Mouse (Mus musculus): Measurements from ENCODE around the gene Dgki. TPM values are rescaled to one million over a fixed set of nuclear protein-coding genes. Genes with fewer than 3 reads are reported as not detected.

The Dgki gene
- polyA plus RNA-seq, 1 experiment from 2014 or later, result 0.63 TPM

GRCm38 (mm10) chr6:37003235-37003634 lies 296.7 kb downstream of the Dgki start:
- H3K27ac ChIP-seq (replicated peaks), result no peak overlapping the region
- no peaks in the 10 kb centered on the region for H3K36me3 ChIP-seq
- no peak for DNase-seq (ENCODE audit: low spot score)
- no peaks in the 10 kb centered on the region for H3K27me3 ChIP-seq (ENCODE audit: low read depth, poor library complexity, severe bottlenecking)
- peaks cover 5% of the 10 kb centered on the region for H3K4me1 ChIP-seq
- no peaks in the 10 kb centered on the region for H3K9me3 ChIP-seq (replicated peaks)
- no peak overlapping the region for H3K4me3 ChIP-seq
- 85% methylated on average over 5 of the region's 5 CpGs for WGBS

GRCm38 (mm10) chr6:36998942-36999341 lies 301.0 kb downstream of the Dgki start:
- no peak overlapping the region for H3K27ac ChIP-seq (replicated peaks)
- WGBS, result 93% methylated on average over 10 of the region's 10 CpGs

GRCm38 (mm10) chr6:36994329-36994728 lies 305.7 kb downstream of the Dgki start:
- no peaks in the 10 kb centered on the region for H3K27me3 ChIP-seq (ENCODE audit: low read depth, poor library complexity, severe bottlenecking)
- no peak for DNase-seq (ENCODE audit: low spot score)
- H3K27ac ChIP-seq (replicated peaks), result no peak overlapping the region
- no peaks in the 10 kb centered on the region for H3K9me3 ChIP-seq (replicated peaks)
- H3K4me3 ChIP-seq, result no peak overlapping the region
- no peaks in the 10 kb centered on the region for H3K36me3 ChIP-seq
- WGBS, result 97% methylated on average over 5 of the region's 5 CpGs
- no peaks in the 10 kb centered on the region for H3K4me1 ChIP-seq

More at GRCm38 (mm10) chr6:36998942-36999341, 301.0 kb downstream of the Dgki start:
- no peaks in the 10 kb centered on the region for H3K4me1 ChIP-seq
- H3K9me3 ChIP-seq (replicated peaks), result no peaks in the 10 kb centered on the region
- DNase-seq (ENCODE audit: low spot score), result no peak
- no peaks in the 10 kb centered on the region for H3K36me3 ChIP-seq
- H3K27me3 ChIP-seq (ENCODE audit: low read depth, poor library complexity, severe bottlenecking), result no peaks in the 10 kb centered on the region
- no peak overlapping the region for H3K4me3 ChIP-seq

- WGBS, result 76% methylated on average over 3 of the region's 3 CpGs
- H3K9me3 ChIP-seq (replicated peaks), result no peaks in the 10 kb centered on the region
- no peak overlapping the region for H3K4me3 ChIP-seq
- H3K27me3 ChIP-seq (ENCODE audit: low read depth, poor library complexity, severe bottlenecking), result no peaks in the 10 kb centered on the region
- no peak for DNase-seq (ENCODE audit: low spot score)
- H3K4me1 ChIP-seq, result no peaks in the 10 kb centered on the region
- no peaks in the 10 kb centered on the region for H3K36me3 ChIP-seq
- H3K27ac ChIP-seq (replicated peaks), result no peak overlapping the region
These were observed 309.8 kb downstream of the Dgki start for GRCm38 (mm10) chr6:36990186-36990585.

- WGBS, result 95% methylated on average over 3 of the region's 3 CpGs
- no peak for DNase-seq (ENCODE audit: low spot score)
- H3K4me1 ChIP-seq, result no peaks in the 10 kb centered on the region
- no peak overlapping the region for H3K4me3 ChIP-seq
- no peak overlapping the region for H3K27ac ChIP-seq (replicated peaks)
- no peaks in the 10 kb centered on the region for H3K36me3 ChIP-seq
- no peaks in the 10 kb centered on the region for H3K27me3 ChIP-seq (ENCODE audit: low read depth, poor library complexity, severe bottlenecking)
- no peaks in the 10 kb centered on the region for H3K9me3 ChIP-seq (replicated peaks)
These were observed 311.2 kb downstream of the Dgki start for GRCm38 (mm10) chr6:36988800-36989199.

- no peak for DNase-seq (ENCODE audit: low spot score)
- no peaks in the 10 kb centered on the region for H3K27me3 ChIP-seq (ENCODE audit: low read depth, poor library complexity, severe bottlenecking)
- WGBS, result 91% methylated on average over 2 of the region's 2 CpGs
- H3K27ac ChIP-seq (replicated peaks), result no peak overlapping the region
- H3K9me3 ChIP-seq (replicated peaks), result no peaks in the 10 kb centered on the region
- no peaks in the 10 kb centered on the region for H3K36me3 ChIP-seq
- H3K4me1 ChIP-seq, result no peaks in the 10 kb centered on the region
- no peak overlapping the region for H3K4me3 ChIP-seq
These were observed 318.3 kb downstream of the Dgki start for GRCm38 (mm10) chr6:36981646-36982045.

GRCm38 (mm10) chr6:36980475-36980874 lies 319.5 kb downstream of the Dgki start:
- no peak for DNase-seq (ENCODE audit: low spot score)
- no peaks in the 10 kb centered on the region for H3K36me3 ChIP-seq
- H3K4me3 ChIP-seq, result no peak overlapping the region
- H3K9me3 ChIP-seq (replicated peaks), result no peaks in the 10 kb centered on the region
- H3K27ac ChIP-seq (replicated peaks), result no peak overlapping the region
- WGBS, result 87% methylated on average over 5 of the region's 5 CpGs
- H3K27me3 ChIP-seq (ENCODE audit: low read depth, poor library complexity, severe bottlenecking), result no peaks in the 10 kb centered on the region
- no peaks in the 10 kb centered on the region for H3K4me1 ChIP-seq

GRCm38 (mm10) chr6:36978176-36978575 lies 321.8 kb downstream of the Dgki start:
- no peaks in the 10 kb centered on the region for H3K27me3 ChIP-seq (ENCODE audit: low read depth, poor library complexity, severe bottlenecking)
- DNase-seq (ENCODE audit: low spot score), result no peak
- no peaks in the 10 kb centered on the region for H3K36me3 ChIP-seq
- no peak overlapping the region for H3K4me3 ChIP-seq
- no peaks in the 10 kb centered on the region for H3K9me3 ChIP-seq (replicated peaks)
- WGBS, result 95% methylated on average over 1 of the region's 1 CpGs
- H3K4me1 ChIP-seq, result no peaks in the 10 kb centered on the region
- no peak overlapping the region for H3K27ac ChIP-seq (replicated peaks)

GRCm38 (mm10) chr6:36973096-36973495 lies 326.9 kb downstream of the Dgki start:
- Histone ChIP-seq H3K27me3 (ENCODE audit: low read depth, poor library complexity, severe bottlenecking) (no peaks in the 10 kb centered on the region), H3K4me1 (peaks cover 7% of the 10 kb centered on the region), H3K27ac (replicated peaks) (no peak overlapping the region), H3K4me3 (no peak overlapping the region), H3K9me3 (replicated peaks) (no peaks in the 10 kb centered on the region), H3K36me3 (no peaks in the 10 kb centered on the region)
- 60% methylated on average over 9 of the region's 9 CpGs for WGBS
- no peak for DNase-seq (ENCODE audit: low spot score)

- H3K4me1 ChIP-seq, result peaks cover 7% of the 10 kb centered on the region
- 80% methylated on average over 1 of the region's 1 CpGs for WGBS
- H3K27me3 ChIP-seq (ENCODE audit: low read depth, poor library complexity, severe bottlenecking), result no peaks in the 10 kb centered on the region
- H3K9me3 ChIP-seq (replicated peaks), result no peaks in the 10 kb centered on the region
- no peaks in the 10 kb centered on the region for H3K36me3 ChIP-seq
- no peak overlapping the region for H3K27ac ChIP-seq (replicated peaks)
- DNase-seq (ENCODE audit: low spot score), result no peak
- no peak overlapping the region for H3K4me3 ChIP-seq
These were observed 327.5 kb downstream of the Dgki start for GRCm38 (mm10) chr6:36972494-36972893.

- Histone ChIP-seq H3K27me3 (ENCODE audit: low read depth, poor library complexity, severe bottlenecking) (no peaks in the 10 kb centered on the region), H3K4me1 (peaks cover 7% of the 10 kb centered on the region), H3K9me3 (replicated peaks) (no peaks in the 10 kb centered on the region), H3K27ac (replicated peaks) (no peak overlapping the region), H3K36me3 (no peaks in the 10 kb centered on the region), H3K4me3 (no peak overlapping the region)
- no peak for DNase-seq (ENCODE audit: low spot score)
- 91% methylated on average over 5 of the region's 5 CpGs for WGBS
These were observed 330.6 kb downstream of the Dgki start for GRCm38 (mm10) chr6:36969249-36969885.

GRCm38 (mm10) chr6:36960658-36961057 lies 339.3 kb downstream of the Dgki start:
- H3K36me3 ChIP-seq, result no peaks in the 10 kb centered on the region
- H3K4me1 ChIP-seq, result no peaks in the 10 kb centered on the region
- DNase-seq (ENCODE audit: low spot score), result no peak
- H3K9me3 ChIP-seq (replicated peaks), result no peaks in the 10 kb centered on the region
- no peaks in the 10 kb centered on the region for H3K27me3 ChIP-seq (ENCODE audit: low read depth, poor library complexity, severe bottlenecking)
- 79% methylated on average over 4 of the region's 4 CpGs for WGBS
- no peak overlapping the region for H3K4me3 ChIP-seq
- no peak overlapping the region for H3K27ac ChIP-seq (replicated peaks)

GRCm38 (mm10) chr6:36955293-36955692 lies 344.7 kb downstream of the Dgki start:
- no peak for DNase-seq (ENCODE audit: low spot score)
- no peaks in the 10 kb centered on the region for H3K4me1 ChIP-seq
- 88% methylated on average over 4 of the region's 4 CpGs for WGBS
- H3K27me3 ChIP-seq (ENCODE audit: low read depth, poor library complexity, severe bottlenecking), result no peaks in the 10 kb centered on the region
- H3K36me3 ChIP-seq, result no peaks in the 10 kb centered on the region
- no peaks in the 10 kb centered on the region for H3K9me3 ChIP-seq (replicated peaks)
- no peak overlapping the region for H3K4me3 ChIP-seq
- no peak overlapping the region for H3K27ac ChIP-seq (replicated peaks)

GRCm38 (mm10) chr6:36950648-36951047 lies 349.3 kb downstream of the Dgki start:
- Histone ChIP-seq H3K4me3 (no peak overlapping the region), H3K27me3 (ENCODE audit: low read depth, poor library complexity, severe bottlenecking) (no peaks in the 10 kb centered on the region), H3K4me1 (no peaks in the 10 kb centered on the region), H3K27ac (replicated peaks) (no peak overlapping the region), H3K9me3 (replicated peaks) (no peaks in the 10 kb centered on the region), H3K36me3 (no peaks in the 10 kb centered on the region)
- no peak for DNase-seq (ENCODE audit: low spot score)
- WGBS, result 85% methylated on average over 3 of the region's 3 CpGs

Data from midbrain, embryonic 10.5 days (tissue).